Mouse (Mus musculus) heart, embryonic 16.5 days (tissue): Measurements from ENCODE around the gene Aifm3. TPM values are rescaled to one million over a fixed set of nuclear protein-coding genes. Genes with fewer than 3 reads are reported as not detected.

Source experiments
- ATAC-seq: fragments of 200-750 bp; cut with Nextera tagmentation; replicated peaks from 2 replicates; pipeline ENCODE4 v1.8.0; 2017; ENCODE audit warnings: moderate number of reproducible peaks; ENCODE audit not compliant: insufficient read depth, low FRiP score; ENCODE audit errors: extremely low read depth
- H3K27ac ChIP-seq: fragments of 300-500 bp; sonication (generic); 2 replicates; pipeline ENCODE4 v1.5.1; 2014; ENCODE audit warnings: mild to moderate bottlenecking, low read length, control low read depth, moderate library complexity
- H3K27me3 ChIP-seq: fragments of 300-500 bp; sonication (generic); 2 replicates; pipeline ENCODE4 v1.6.1; 2014; ENCODE audit warnings: low read length, mixed read lengths; ENCODE audit not compliant: control insufficient read depth, insufficient read depth
- H3K36me3 ChIP-seq: fragments of 300-500 bp; sonication (generic); 2 replicates; pipeline ENCODE4 v1.6.1; 2014; ENCODE audit not compliant: control insufficient read depth, insufficient read depth
- H3K4me1 ChIP-seq: fragments of 300-500 bp; sonication (generic); 2 replicates; pipeline ENCODE4 v1.6.1; 2014; ENCODE audit warnings: low read length, mixed read lengths; ENCODE audit not compliant: control insufficient read depth, insufficient read depth
- H3K4me2 ChIP-seq: fragments of 300-500 bp; sonication (generic); 2 replicates; pipeline ENCODE4 v1.6.1; 2014; ENCODE audit warnings: low read depth, mild to moderate bottlenecking, control low read depth, low read length
- H3K4me3 ChIP-seq: fragments of 300-500 bp; sonication (generic); 2 replicates; pipeline ENCODE4 v1.5.1; 2014; ENCODE audit warnings: mild to moderate bottlenecking, control low read depth, low read length
- H3K9ac ChIP-seq: fragments of 300-500 bp; sonication (generic); 2 replicates; pipeline ENCODE4 v1.6.1; 2014; ENCODE audit warnings: low read length, control low read depth
- H3K9me3 ChIP-seq: fragments of 300-500 bp; sonication (generic); replicated peaks from 2 replicates; pipeline ENCODE4 v1.6.1; 2016; ENCODE audit warnings: low read length; ENCODE audit not compliant: control insufficient read depth
- WGBS: fragments of 180-500 bp; shearing (Covaris S2); extraction: QIAGEN DNeasy Blood & Tissue Kit; methylation state at CpG from one replicate; pipeline ENCODE4 v1.1.7; 2014; 5-methylcytosine and 5-hydroxymethylcytosine counted together
- polyA plus RNA-seq: library from polyadenylated mRNA; unstranded; fragments of >200 nt; fragmentation: Nextera tagmentation; extraction: Ambion mirVana; gene quantifications from 2 replicates; pipeline ENCODE4 v1.2.1, GENCODE M21; 2015

Gene Aifm3
- polyA plus RNA-seq, 1 experiment from 2014 or later: 1.5 TPM

GRCm38 (mm10) chr16:17529981-17530586, 40.7 kb downstream of the Aifm3 start:
- 12% methylated on average over 17 of the region's 17 CpGs for WGBS
- Histone ChIP-seq H3K9me3 (no peaks in the 10 kb centered on the region), H3K27ac (peak overlapping the region; percentile 96), H3K27me3 (no peaks in the 10 kb centered on the region), H3K36me3 (peaks cover 30% of the 10 kb centered on the region), H3K9ac (peak overlapping the region; percentile 86), H3K4me3 (peak overlapping the region; percentile 84), H3K4me2 (peak overlapping the region; percentile 89), H3K4me1 (peaks cover 13% of the 10 kb centered on the region)
- no peak for ATAC-seq

GRCm38 (mm10) chr16:17530640-17531288, 41.4 kb downstream of the Aifm3 start, which contains the start of gene Thap7:
Gene Thap7, minus strand, starts transcription at chr16:17531136.
- under 1% methylated on average over 67 of the region's 67 CpGs for WGBS
- peaks cover 24% of the 10 kb centered on the region for H3K36me3 ChIP-seq

GRCm38 (mm10) chr16:17532271-17532670, 42.9 kb downstream of the Aifm3 start:
- no peak overlapping the region for H3K9ac ChIP-seq
- H3K9me3 ChIP-seq: 0 out of 2 replicates have a peak, but pooled peaks cover 2% of the 10 kb centered on the region
- ATAC-seq: no peak
- H3K27ac ChIP-seq: no peak overlapping the region
- H3K4me3 ChIP-seq: no peak overlapping the region
- 54% methylated on average over 4 of the region's 4 CpGs for WGBS
- H3K36me3 ChIP-seq: peaks cover 11% of the 10 kb centered on the region
- H3K4me2 ChIP-seq: no peak overlapping the region
- H3K27me3 ChIP-seq: no peaks in the 10 kb centered on the region
- H3K4me1 ChIP-seq: peaks cover 13% of the 10 kb centered on the region

More at GRCm38 (mm10) chr16:17530640-17531288, 41.4 kb downstream of the Aifm3 start, which contains the start of gene Thap7:
- peak within 1 kb of the TSS; percentile 96 for H3K27ac ChIP-seq
- peak within 1 kb of the TSS; percentile 84 for H3K4me3 ChIP-seq
- peak within 1 kb of the TSS; percentile 86 for H3K9ac ChIP-seq
- H3K9me3 ChIP-seq: no peaks in the 10 kb centered on the region
- H3K4me2 ChIP-seq: peak within 1 kb of the TSS; percentile 89
- ATAC-seq: peak; percentile 95
- no peaks in the 10 kb centered on the region for H3K27me3 ChIP-seq
- H3K4me1 ChIP-seq: peaks cover 13% of the 10 kb centered on the region

- H3K4me2 ChIP-seq: no peak overlapping the region
- H3K4me1 ChIP-seq: peaks cover 13% of the 10 kb centered on the region
- WGBS: 61% methylated on average over 14 of the region's 14 CpGs
- 0 out of 2 replicates have a peak, but pooled peaks cover 2% of the 10 kb centered on the region for H3K9me3 ChIP-seq
- no peaks in the 10 kb centered on the region for H3K27me3 ChIP-seq
- H3K4me3 ChIP-seq: no peak overlapping the region
- H3K27ac ChIP-seq: no peak overlapping the region
- H3K9ac ChIP-seq: no peak overlapping the region
- no peak for ATAC-seq
- H3K36me3 ChIP-seq: peaks cover 5% of the 10 kb centered on the region
Measured at GRCm38 (mm10) chr16:17532676-17533329, 43.4 kb downstream of the Aifm3 start.

- peaks cover 5% of the 10 kb centered on the region for H3K27me3 ChIP-seq
- H3K9ac ChIP-seq: no peak overlapping the region
- no peak overlapping the region for H3K27ac ChIP-seq
- H3K9me3 ChIP-seq: 0 out of 2 replicates have a peak, but pooled peaks cover 2% of the 10 kb centered on the region
- no peak overlapping the region for H3K4me2 ChIP-seq
- H3K4me1 ChIP-seq: peaks cover 3% of the 10 kb centered on the region
- H3K4me3 ChIP-seq: no peak overlapping the region
- WGBS: 83% methylated on average over 3 of the region's 3 CpGs
- no peaks in the 10 kb centered on the region for H3K36me3 ChIP-seq
- no peak for ATAC-seq
Measured at GRCm38 (mm10) chr16:17536584-17536983, 47.2 kb downstream of the Aifm3 start.

- Histone ChIP-seq H3K4me3 (no peak overlapping the region), H3K4me1 (no peaks in the 10 kb centered on the region), H3K27me3 (peaks cover 5% of the 10 kb centered on the region), H3K9me3 (no peaks in the 10 kb centered on the region), H3K27ac (no peak overlapping the region), H3K4me2 (no peak overlapping the region), H3K9ac (no peak overlapping the region), H3K36me3 (no peaks in the 10 kb centered on the region)
- no peak for ATAC-seq
- 71% methylated on average over 2 of the region's 2 CpGs for WGBS
Measured at GRCm38 (mm10) chr16:17542632-17543031, 53.2 kb downstream of the Aifm3 start.

GRCm38 (mm10) chr16:17552837-17553236, 63.4 kb downstream of the Aifm3 start:
- Histone ChIP-seq H3K9me3 (no peaks in the 10 kb centered on the region), H3K36me3 (no peaks in the 10 kb centered on the region), H3K4me2 (no peak overlapping the region), H3K4me3 (no peak overlapping the region), H3K4me1 (peaks cover 21% of the 10 kb centered on the region), H3K9ac (no peak overlapping the region), H3K27ac (no peak overlapping the region), H3K27me3 (no peaks in the 10 kb centered on the region)
- no peak for ATAC-seq
- WGBS: 60% methylated on average over 7 of the region's 7 CpGs

- WGBS: 5% methylated on average over 18 of the region's 18 CpGs
- peak; percentile 84 for ATAC-seq
- H3K4me1 ChIP-seq: peaks cover 28% of the 10 kb centered on the region
- peak overlapping the region; percentile 76 for H3K27ac ChIP-seq
- H3K36me3 ChIP-seq: no peaks in the 10 kb centered on the region
- H3K4me3 ChIP-seq: peak overlapping the region; percentile 32
- no peaks in the 10 kb centered on the region for H3K27me3 ChIP-seq
- peak overlapping the region; percentile 53 for H3K9ac ChIP-seq
- H3K4me2 ChIP-seq: peak overlapping the region; percentile 64
- H3K9me3 ChIP-seq: no peaks in the 10 kb centered on the region
Measured at GRCm38 (mm10) chr16:17553910-17554685, 64.7 kb downstream of the Aifm3 start.
